Mouse (Mus musculus) cerebellum, postnatal 14 days (tissue): ENCODE measurements around the gene Slc25a19.

Source experiments
- DNase-seq, 2 experiments: peaks; one replicate each; pipeline ENCODE4 v3.0.0; 2021; ENCODE audit warnings: mixed read lengths in 2 of 2

Gene Slc25a19

DNA sequence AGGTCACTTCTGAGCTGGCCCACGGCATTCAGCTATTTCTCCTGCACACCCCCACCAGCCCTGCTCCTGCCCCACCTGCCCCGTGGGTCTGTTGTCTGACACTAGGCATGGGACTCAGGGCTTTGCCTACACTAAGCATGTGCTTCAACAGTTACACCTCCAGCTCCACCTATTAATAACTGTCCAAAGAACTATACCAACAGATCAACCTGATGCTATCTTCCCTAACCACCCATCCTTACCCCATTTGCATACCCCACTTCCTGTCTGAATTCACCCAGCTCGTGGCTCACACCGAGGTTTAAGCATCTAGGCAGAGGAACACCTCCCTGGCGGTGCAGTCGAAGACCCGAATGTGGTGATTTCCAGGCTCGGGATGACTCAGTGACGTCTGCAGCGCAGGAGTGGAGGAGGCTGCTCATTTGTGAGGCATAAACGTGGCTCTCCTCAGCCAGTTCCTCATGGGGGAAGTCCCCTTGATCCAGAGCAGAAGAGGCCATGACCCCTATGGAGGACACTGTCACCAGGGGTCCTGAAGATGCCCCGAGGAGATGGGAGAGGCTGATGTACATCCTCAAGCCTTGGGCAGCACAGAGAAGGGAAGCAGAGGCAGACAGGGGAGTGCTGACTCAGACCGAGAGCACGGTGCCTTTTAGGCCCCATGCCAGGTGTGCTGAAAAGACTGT lies 13.0 kb upstream of the Slc25a19 start:
- DNase-seq: no peak

DNA sequence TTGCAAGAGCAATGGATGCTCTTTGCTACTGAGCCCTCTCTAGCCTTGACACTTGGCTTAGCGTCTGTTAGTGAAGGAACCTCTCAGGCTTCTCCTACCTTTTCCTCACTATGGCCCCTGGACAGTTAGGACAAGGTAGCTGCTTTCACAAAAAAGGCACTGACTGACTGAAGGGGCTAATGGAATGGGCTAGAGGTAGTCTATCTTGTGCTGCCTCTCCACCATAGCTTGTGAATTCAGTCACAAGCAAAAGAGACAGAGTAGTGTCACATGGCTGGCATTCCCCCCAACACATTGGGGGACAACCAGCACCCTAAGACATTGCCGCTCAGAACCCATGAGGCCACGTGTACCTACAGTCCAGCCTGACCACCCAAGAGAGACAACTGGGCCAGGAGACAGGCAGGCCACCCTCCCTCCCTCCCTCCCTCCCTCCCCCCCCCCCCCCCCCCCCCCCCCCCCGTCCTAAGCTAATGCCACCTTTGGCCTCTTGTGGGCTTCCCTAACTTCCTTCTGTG lies 12.3 kb upstream of the Slc25a19 start:
- DNase-seq: no peak

DNA sequence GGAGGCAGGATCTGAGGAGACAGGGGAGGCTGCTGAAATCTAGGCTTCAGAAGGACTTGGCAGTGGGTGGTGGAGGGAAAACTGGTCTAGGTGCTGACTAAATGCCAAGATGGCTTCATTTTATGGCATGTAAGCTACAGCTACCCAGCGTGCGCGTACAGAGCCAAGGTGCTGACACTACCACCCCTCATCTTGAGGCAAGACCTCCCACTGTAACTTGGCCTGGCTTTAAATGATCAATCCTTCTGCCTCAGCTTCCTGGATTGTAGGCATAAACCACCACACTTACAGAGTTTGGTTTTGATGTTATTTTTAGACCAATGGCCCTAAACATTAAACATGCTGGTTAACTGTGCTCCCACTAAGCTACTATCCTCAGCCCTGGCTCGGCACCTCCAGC lies 11.4 kb upstream of the Slc25a19 start:
- DNase-seq: no peak

DNA sequence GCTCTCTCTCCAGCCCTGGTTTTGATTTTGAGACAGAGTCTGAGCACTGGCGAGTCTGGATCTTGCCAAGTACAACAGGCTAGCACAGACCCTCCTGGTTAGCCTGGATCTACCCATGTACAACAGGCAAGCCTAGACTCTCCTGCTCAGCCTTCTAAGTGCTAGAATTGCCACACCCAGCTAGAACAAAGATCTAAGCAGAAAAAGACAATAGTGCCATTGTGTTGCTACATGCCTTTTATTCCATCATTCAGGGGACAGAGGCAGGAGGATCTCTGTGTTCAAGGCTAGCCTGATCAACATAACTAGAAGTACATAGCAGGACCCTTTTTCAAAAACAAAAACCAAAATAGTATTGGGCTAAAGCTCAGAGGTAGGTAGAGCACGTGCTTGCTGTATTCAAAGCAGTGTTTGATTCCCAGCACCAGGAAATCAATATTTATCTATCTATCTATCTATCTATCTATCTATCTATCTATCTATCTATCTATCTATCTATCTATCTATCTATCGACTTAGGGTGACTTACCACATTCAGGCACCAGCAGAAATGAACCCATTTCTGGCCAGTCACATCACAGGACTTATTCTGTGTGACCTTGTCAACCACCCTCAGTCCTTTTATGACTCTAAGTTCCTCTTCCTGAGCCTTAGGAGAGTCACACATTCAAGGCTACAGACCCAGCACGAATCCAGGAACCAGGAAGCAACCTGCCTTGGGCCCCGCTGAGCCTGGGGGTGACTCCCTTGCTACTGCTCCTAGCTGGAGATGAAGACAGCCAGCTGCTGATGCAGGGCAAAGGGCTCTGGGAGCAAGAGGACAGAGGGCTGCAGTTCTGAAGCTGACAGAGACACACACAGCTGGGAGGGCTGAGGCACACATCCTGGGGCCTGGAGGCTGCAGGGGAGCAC lies 10.7 kb upstream of the Slc25a19 start:
- DNase-seq: no peak

DNA sequence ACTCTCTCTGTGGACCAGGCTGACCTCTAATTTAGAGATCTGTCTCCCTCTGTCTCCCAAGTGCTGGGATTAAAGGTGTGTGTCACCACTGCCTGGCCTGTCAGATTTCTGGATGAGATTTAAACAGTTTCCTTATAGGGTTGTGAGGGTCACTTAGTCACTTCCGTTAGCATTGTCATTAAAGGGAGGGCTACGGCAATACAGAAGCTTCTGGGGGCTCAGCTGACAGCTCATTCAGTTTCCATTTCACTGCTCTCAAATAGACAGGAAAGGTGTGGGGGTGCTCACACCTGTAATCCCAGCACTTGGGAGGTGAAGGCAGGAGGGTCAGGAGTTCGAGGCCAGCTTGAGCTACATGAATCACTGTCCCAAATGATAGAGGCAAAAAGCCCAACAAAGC lies 8.9 kb upstream of the Slc25a19 start:
- DNase-seq: no peak

DNA sequence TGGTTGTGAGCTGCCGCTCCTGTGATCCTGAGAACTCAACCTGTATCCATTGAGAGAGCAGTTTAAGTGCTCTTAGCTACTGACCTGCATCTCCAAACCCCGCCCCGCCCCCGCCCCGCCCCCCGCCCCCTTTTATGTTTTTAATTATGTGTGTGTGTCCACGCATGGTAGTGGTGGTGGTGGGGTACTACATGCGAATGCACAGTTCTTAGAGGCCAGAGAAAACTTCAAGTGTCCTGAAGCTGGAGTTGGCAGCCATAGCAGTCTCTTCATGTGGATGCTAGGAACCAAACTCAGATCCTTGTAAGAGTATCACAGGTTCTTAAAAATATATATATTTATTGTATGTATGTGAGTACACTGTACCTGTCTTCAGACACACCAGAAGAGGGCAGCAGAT lies 7.4 kb upstream of the Slc25a19 start:
- DNase-seq: no peak

DNA sequence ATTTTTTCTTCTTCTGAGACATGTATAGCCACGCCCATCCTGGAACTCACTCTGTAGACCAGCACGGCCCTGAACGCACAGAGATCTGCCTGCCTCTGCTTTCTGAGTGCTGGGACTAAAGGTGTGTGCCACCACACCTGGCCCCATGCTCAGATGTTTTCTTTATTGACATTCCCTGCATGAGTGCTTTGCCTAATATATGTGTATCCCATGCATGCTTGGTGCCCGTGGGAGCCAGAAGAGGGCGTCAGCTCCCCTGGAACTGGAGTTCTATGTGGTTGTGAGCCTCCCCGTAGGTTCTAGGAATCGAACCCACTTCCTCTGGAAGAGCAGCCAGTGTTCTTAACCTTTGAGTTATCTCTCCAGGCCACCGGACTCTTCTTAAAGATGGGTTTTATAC lies 6.9 kb upstream of the Slc25a19 start:
- DNase-seq: no peak

DNA sequence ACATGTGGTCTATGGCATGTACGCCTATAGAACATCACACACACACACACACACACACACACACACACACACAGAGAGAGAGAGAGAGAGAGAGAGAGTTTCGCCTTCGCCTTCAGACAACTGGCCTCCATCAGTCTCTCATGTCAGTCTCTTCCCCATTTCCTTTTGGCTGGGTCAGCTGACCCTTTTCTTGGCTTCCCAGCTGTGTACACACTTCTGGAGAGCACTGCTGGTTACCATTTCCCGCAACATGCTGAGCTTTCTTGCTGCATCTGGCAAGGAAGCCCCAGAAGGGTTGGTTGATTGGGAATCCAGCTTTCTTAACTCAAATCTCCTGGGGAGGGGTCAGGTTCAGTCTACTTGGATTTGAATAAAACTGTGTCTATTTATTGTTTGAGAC lies 6.0 kb upstream of the Slc25a19 start:
- no peak for DNase-seq

DNA sequence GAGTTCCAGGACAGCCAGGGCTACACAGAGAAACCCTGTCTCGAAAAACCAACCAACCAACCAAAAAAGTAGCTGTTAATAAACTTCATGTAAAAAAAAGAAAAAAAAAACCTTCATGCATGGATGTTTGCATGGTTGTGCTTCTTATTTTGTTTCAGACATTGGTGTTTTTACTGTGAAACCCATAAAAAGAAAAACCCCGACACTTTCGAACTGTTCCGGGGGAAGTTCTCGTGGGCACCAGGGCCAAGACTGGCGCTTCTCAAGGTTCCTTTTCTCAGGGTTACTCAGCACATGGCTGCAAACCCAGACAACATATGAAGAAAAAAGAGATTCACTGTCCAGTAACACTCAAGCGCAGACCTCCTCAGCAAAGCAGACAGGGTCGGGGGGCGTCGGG lies 4.8 kb upstream of the Slc25a19 start:
- no peak for DNase-seq

DNA sequence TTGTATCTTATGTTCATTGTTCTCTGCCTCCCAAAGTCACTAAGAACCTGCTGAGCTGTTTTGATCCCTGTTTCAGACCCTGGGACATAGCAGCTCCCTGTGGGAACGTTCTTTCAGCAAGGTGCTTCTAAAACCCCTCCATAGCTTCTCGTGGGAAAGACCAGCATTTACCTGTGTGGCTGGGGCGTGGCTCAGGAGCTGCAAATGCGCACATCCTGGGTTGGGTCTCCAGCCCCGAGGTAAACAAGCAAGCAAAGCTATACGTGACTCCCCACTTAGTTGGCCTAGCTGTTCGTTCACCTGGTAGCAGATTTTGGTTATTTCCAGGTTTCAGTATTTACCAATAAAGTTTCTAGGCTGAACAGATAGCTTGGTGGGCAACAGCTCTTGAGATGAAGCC lies 4.2 kb upstream of the Slc25a19 start:
- DNase-seq: no peak

DNA sequence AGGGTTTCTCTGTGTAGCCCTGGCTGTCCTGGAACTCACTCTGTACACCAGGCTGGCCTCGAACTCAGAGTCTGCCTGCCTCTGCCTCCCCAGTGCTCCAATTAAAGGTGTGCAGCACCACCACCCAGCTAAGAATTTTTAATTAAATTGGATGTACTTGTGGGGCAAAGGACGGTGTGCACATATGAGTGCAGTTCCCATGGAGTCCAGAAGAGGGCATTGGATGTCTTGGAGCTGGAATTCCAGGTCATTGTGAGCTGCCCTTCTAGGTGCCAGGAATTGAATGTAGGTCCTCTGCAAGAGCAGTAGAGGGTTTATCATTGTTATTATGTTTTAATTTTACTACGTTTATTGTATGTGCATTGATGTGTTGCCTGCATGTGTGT lies 3.4 kb upstream of the Slc25a19 start:
- peak in 1 of 2 experiments; percentile 75 for DNase-seq

DNA sequence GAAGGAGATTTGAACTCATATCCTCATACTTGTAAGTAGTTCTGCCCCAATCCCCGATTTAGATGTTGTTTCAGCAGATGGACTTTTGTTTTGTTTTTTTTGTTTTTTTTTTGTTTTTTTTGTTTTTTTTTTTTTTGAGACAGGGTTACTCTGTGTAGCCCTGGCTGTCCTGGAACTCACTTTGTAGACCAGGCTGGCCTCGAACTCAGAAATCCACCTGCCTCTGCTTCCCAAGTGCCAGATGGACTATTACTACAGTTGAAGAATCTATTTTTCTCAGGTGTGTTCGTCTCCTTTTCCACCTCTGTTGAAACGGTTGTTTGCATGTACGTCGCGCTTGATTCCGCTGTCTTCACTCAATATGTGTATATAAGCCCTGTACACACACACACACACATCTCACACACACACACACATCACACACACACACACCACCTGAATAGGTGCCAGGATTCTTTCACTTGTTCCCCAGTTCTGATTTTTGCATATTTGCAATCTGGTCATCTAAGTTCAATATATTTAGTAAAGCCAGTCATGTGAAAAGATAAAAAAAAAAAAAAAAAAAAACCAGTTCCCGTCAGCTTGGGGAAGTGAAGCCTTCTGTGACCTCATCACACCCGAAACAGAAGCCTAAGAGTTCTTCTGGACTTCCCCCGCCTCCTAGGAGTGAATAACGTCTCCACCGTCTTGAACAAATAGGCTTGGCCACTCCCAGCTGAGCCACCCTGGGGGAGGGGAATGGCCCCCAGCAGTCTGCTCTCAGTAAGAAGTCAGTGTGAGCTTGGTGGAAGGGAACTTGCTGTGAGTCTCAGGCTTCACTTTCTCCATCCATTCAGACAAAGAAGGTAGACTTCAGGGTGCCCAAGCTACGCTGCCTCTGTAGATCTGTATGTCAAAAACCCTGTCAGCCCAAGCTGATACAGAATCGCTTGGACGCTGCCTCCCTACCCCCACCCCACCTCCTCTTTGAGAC lies 2.7 kb upstream of the Slc25a19 start:
- DNase-seq: no peak

DNA sequence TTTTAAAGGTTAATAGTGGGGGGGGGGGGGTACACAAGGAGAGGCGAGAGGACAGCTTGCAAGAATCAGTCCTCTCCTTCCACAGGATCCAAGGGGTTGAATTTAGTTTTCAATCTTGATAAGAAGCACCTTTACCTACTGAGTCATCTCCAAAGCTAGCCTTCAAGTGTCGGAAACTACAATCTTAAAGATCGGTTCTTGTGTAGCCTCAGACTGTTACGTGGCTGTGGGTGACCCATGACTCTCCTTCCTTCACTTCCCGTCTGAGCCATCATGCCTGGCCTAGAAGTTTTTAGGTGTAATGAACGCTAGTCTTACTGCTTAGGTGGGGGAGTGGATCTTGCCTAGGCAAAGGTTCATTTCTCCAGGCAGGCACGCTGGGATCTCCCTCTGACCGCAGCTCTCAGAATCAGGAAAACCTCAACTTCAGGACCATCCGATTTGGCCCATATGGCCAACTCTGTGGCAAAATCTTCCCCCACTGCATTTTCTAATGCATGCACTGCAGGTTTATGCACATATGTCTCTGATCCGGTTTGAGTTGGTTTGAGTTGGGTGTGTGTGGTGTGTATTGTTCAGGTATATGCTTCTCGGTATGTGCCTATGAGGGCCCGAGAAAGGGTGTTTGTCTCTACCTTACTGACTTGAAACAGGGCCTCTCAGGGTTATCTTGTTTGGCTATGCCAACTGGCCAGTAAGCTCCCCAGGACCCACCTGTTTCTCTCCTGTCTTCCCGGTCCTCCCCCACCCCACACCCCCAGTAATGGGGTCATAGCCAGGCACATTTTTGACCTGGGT lies 1.8 kb upstream of the Slc25a19 start:
- no peak for DNase-seq

DNA sequence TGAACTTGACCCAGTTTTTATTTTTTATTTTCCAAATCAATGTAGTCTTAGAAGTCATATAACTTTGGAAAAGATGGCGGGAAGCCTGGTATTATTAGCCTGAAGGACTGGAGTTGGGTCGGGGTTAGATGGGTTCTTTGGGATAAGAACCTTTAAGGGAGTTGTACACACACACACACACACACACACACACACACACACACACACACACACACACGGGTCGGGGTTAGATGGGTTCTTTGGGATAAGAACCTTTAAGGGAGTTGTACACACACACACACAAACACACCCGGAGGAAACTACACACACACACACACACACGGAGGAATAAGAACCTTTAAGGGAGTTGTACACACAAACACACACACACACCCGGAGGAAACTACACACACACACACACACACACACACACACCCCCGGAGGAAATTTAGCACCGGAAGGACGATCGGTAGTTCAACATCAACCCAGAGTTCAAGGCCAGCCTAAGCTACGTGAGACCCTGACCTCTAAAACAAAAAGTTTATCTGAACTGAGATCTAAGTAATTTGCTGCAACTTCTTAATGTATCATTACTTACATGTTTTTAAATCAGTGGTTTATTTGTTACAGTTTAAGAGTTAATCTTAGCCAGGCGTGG lies 488 bp upstream of the Slc25a19 start:
- peak in 1 of 2 experiments; percentile 51 for DNase-seq

DNA sequence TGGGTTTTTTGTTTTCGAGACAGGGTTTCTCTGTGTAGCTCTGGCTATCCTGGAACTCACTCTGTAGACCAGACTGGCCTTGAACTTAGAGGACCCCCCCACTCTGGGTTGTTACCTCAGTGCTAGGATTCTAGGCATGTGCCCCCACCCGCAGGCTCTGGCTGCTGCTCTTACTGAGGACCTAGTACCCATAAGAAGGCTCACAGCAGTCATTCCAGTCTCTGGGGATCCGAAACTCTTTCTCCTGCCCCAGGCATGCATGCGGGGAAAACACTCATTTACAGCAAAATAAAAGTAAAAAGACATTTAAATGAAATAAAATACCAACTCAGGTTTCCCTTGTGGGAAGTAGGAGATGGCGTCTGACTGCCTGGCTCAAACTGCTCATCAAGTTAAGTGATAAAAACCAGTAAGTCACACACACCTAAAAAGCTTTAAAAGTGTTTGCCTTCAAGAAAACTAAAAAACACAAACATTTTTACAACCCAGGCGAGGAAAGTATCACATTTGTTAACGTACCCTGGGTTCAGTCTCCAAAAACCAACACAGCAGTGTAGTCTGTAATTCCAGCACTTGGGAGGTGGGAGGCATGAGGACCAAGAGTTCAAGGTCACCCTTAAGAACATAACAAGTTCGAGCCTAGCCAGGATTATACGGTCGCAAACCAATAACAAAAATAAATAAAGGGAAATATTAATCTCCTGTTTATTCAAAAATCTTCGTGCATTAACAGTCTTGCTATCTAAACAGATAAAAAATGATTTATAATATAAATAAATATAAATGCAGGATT lies 1.1 kb downstream of the Slc25a19 start:
- DNase-seq: no peak

DNA sequence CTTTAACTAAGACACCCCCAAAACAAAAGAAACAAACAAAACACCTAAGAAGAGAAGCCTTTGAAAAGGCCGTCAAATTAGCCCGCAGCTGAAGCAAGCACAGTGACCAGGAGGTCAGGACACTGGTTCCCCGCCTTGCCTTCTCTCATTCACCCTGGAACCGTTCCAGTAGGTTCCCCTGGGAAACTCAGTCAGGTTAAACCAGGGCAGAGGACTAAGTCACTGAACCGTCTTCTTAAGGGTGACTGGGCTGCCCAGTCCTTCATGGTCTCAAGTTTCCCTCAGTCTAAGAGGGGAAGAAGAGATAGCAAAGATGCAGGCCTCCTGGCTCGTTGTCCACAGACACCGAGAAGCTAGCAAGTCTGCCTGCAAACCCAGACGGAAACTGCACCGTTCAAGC lies 2.2 kb downstream of the Slc25a19 start:
- peak in 1 of 2 experiments; percentile 53 for DNase-seq

DNA sequence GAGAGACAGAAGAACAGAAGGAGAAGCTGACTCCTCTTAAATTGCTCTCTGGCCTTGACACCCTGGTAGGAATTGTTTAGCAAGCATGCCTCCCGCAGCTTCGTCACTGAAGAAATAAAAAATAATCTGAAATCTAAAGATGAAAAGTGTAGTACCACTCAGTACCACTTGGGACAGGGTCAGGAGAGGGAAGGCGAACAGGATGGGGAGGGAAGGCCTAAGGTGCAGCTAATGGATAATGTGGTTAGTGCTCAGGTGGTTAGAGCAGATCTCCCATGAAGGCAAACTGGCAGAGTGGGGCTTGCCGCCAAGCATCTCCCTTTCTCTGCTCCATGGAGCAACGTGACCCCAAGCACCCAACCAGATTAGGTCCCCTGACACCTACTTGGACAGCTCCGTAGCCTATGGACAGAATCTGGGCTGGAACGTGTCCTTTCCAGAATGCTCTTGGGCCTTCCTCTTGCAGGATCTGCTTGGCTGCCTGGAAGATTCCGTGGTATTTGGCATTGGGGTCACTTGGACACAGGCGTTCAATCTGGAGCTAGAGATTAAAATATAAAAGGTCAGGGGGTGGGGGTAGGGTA lies 4.5 kb downstream of the Slc25a19 start:
- DNase-seq: no peak

DNA sequence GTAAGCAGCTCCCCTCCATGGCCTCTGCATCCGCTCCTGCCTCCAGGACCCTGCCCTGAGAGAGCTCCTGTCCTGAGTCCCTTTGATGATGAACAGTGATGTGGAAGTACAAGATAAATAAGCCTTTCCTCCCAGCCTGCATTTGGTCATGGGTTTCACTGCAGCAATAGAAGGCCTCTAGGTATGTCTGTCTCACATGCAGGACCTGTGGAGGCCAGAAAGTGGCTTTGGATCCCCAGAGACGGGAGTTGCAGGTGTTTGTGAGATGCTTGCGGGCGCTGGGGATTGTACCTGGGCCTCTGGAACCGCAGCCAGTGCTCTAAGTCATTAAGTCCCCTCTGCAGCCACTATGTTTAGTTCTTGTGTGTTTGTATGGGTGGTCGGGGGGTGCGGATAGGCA lies 8.1 kb downstream of the Slc25a19 start:
- no peak for DNase-seq

DNA sequence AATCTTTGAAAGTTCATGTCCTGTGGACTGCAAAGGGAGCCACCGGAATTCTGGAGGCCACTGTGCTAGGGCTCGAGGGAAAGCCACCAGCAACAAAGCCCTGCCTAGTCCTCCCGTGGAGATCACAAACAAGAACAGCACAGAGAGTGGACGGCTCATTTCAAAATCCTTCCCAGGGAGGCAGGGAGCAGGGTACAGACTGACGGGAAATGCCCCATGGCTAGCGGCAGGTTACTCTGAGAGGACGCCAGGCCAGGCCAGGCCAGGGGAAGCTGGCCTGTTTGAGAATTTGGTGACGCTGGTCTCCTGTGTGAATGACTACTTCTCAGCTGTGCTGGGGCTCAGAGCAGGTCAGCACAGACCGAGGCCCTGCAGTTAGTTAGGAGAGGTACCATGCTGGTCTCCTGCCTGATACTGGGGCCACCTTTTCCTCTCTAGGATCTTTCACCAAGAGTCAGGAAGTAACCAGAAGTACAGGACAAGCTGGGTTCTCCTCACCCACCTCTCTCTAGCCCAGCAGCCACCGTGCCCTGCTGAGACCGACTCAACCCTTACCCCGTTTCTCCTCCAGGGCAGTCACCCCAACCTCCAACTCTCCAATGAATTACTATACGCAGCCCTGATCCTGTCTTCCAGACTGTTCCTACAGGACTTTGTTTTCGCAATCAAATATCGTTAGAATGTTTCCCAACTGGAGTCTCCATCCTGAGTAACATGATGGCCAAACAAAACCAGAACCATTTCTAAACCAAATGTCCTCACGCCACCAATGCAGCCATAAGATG lies 9.2 kb downstream of the Slc25a19 start:
- no peak for DNase-seq
